Mouse (Mus musculus): ENCODE measurements at regions not wholly inside any gene's neighbourhood (a gene's known extent, or its start where the extent isn't known, plus 50 kb on each side); places are given as distances from the start of the nearest gene placed in this dataset.

- no peak for TF ChIP-seq CTCF (IDR thresholded peaks at IDR 0.05; ENCODE audit: low read depth, low read length)
- no peak for TF ChIP-seq POLR2AphosphoS5 (IDR thresholded peaks at IDR 0.05; ENCODE audit: insufficient replicate concordance, low read depth, low read length)
- TF ChIP-seq GATA1 (IDR thresholded peaks at IDR 0.05; ENCODE audit: borderline replicate concordance, low read length): no peak
- no peak for TF ChIP-seq GATA2 (IDR thresholded peaks at IDR 0.05; ENCODE audit: borderline replicate concordance, low read depth, low read length)
Measured at GRCm38 (mm10) chr3:105367972-105368371, 84.2 kb upstream of the Kcnd3 start.

All from G1E (cell line).